Comparison of ENCODE assay signal across 15 mouse cellular contexts in genomic region chr1:164185316-164185715, GRCm38 (mm10).
"Had no signal": no experiment of that assay in that cellular context is flagged by ENCODE, and none has a peak within 500 bp of the region (broad histone marks: within the 10 kb centered on the region; RNA-seq: fewer than 3 reads in every experiment).

No protein-coding gene starts in this region.

- DNase-seq: kidney, adult 9 months; kidney, postnatal 36 days; layer of hippocampus, adult 9-11 months; layer of hippocampus, postnatal 36 days; lung, postnatal 4 days; right cerebral cortex, adult 18-20 months; right cerebral cortex, postnatal 25 days; thymus, adult 18-20 months; thymus, postnatal 14 days had no signal

- H3K4me1 ChIP-seq: liver, embryonic 12.5 days; neural tube, embryonic 13.5 days had no signal

- H3K4me3 ChIP-seq: limb, embryonic 15.5 days; liver, embryonic 12.5 days; lung, embryonic 15.5 days; neural tube, embryonic 13.5 days had no signal

- H3K4me2 ChIP-seq: limb, embryonic 15.5 days; liver, embryonic 12.5 days; lung, embryonic 15.5 days; midbrain, embryonic 11.5 days; neural tube, embryonic 13.5 days had no signal

- H3K27me3 ChIP-seq: limb, embryonic 15.5 days; liver, embryonic 12.5 days; neural tube, embryonic 13.5 days had no signal

- H3K9ac ChIP-seq: limb, embryonic 15.5 days; liver, embryonic 12.5 days; lung, embryonic 15.5 days; neural tube, embryonic 13.5 days had no signal

- H3K27ac ChIP-seq: kidney, postnatal 0 days; limb, embryonic 15.5 days; liver, embryonic 12.5 days; lung, embryonic 15.5 days; neural tube, embryonic 13.5 days had no signal

- H3K9me3 ChIP-seq: limb, embryonic 15.5 days; liver, embryonic 12.5 days; lung, embryonic 15.5 days; neural tube, embryonic 13.5 days had no signal

- H3K36me3 ChIP-seq: limb, embryonic 15.5 days; lung, embryonic 15.5 days; neural tube, embryonic 13.5 days had no signal
